Mouse (Mus musculus): ENCODE measurements around the gene Cd80.
"Not testable (repeated sequence)": the region's sequence is repeated elsewhere in the genome, so short reads cannot be mapped to it uniquely, and the experiment has no call there.

The Cd80 gene

GRCm38 (mm10) chr16:38455511-38456418 is at the start of gene Cd80:
TSS of gene Cd80 (plus strand) at chr16:38455561.
- no peak for DNase-seq (ENCODE audit: low spot score in 2 of 2)

- no peak for DNase-seq (ENCODE audit: low spot score in 2 of 2)
Observed at GRCm38 (mm10) chr16:38406293-38406692, 49.1 kb upstream of the Cd80 start.

- DNase-seq (ENCODE audit: low spot score in 2 of 2): peak; percentile 23 to 28
Observed at GRCm38 (mm10) chr16:38406708-38407107, 48.7 kb upstream of the Cd80 start.

DNA sequence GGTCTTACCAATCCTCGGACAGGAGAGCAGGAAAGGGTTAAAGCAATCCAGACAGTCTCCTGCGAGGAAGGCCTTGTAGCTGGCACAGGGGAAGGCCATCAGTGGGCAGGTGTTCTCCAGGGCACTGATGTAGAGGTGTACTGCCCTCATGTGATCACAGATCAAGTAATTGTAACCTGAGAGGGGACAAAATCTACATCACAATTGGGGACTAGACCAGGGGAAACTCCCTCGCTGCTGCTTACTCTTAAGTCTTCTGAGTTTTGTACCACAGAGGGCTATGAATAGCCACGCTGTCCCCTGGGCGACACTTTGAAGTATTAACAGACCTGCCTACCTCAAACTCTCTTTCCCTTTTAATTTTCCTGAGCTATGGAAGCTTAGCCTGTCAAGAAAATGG is 47.8 kb upstream of the Cd80 start:
- DNase-seq (ENCODE audit: low spot score in 2 of 2): peak; percentile 23 to 32

DNA sequence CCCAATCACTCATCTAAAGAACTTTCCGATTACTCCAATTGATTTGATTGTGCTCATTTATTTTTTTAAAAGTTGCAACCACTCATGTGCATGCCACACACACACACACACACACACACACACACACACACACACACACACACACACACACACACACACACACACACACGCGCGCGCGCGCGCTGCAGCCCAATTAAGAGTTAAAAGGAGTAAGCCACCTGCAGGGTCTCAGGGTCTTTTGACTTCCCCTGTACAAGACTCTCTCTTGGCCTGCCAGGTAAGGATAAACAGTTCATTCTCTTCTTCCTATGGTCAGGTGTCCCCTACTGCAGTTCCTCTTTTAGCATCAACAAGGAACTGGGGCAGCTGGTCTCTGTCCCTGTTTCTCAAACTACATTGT is 46.9 kb upstream of the Cd80 start:
- DNase-seq (ENCODE audit: low spot score in 2 of 2): no peak

- DNase-seq (ENCODE audit: low spot score in 2 of 2): no peak
Observed at GRCm38 (mm10) chr16:38414953-38415352, 40.4 kb upstream of the Cd80 start.

DNA sequence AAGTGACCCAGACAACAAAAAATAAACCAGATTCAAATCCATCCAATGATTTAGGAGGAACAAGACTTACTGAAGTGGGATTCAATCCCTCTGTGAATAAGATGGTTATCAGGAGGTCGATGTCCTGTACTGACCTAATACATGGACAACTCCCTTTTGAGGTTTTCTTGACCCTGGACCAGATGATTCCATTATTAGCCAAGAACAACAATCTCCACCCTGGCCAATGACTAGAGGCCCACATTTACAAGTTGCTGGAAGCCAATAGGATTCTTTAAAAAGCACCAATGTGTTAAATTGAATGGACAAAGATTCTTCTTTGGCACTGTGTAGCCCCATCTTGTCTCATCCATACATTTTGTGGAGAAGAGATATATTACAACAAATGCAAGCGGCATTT is 30.0 kb upstream of the Cd80 start:
- DNase-seq (ENCODE audit: low spot score in 2 of 2): no peak

GRCm38 (mm10) chr16:38425799-38426198 is 29.6 kb upstream of the Cd80 start:
- DNase-seq (ENCODE audit: low spot score in 2 of 2): no peak

GRCm38 (mm10) chr16:38431446-38432185 is 23.7 kb upstream of the Cd80 start:
- no peak for DNase-seq (ENCODE audit: low spot score in 2 of 2)

- no peak for DNase-seq (ENCODE audit: low spot score in 2 of 2)
Observed at GRCm38 (mm10) chr16:38432498-38433425, 22.6 kb upstream of the Cd80 start, which contains the start of gene Pla1a. TSS of gene Pla1a (minus strand) at chr16:38433145.

- no peak for DNase-seq (ENCODE audit: low spot score in 2 of 2)
Observed at GRCm38 (mm10) chr16:38433514-38433913, 21.8 kb upstream of the Cd80 start.

DNA sequence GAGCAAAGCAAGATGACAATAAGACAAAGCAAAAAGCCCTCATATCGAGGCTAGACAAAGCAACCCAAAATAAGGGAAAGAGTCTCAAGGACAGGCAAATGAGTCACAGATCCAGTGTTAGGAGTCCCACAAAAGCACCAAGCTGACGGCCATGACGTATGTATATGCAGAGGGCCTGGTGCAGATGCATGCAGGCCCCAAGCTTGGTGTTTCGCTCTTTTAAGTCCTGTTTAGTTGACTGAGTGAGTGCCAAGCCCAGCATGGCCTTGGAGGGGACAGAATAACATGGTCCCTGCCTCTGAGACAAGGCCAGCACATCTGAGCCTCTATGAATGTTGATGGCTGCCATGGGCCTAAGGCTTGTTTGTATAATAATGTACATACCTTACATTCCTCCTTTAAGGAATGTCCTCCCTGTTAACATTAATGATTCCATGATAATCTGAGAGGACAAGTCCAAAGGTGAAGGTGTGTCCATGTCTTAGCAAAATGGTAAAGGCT is 21.0 kb upstream of the Cd80 start:
- no peak for DNase-seq (ENCODE audit: low spot score in 2 of 2)

DNA sequence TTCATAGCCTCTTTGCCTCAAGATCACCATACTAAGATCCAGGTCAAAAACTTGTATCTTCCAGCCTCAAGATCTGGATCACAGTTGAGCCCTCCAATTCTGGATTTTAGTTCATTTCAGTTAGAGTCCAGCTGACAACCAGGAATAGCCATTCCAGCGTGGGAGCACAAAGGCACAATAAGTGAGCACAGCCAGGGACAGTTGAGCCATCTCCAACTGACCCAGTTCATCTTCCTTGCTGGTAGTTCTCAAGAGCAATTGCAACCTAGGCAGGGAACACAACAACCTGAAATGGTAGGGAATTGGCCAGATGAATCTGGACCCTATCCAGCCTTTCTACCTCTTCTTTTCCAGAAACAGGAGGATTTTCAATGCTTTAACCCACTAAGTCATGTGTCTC is 16.2 kb upstream of the Cd80 start:
- DNase-seq (ENCODE audit: low spot score in 2 of 2): no peak

DNA sequence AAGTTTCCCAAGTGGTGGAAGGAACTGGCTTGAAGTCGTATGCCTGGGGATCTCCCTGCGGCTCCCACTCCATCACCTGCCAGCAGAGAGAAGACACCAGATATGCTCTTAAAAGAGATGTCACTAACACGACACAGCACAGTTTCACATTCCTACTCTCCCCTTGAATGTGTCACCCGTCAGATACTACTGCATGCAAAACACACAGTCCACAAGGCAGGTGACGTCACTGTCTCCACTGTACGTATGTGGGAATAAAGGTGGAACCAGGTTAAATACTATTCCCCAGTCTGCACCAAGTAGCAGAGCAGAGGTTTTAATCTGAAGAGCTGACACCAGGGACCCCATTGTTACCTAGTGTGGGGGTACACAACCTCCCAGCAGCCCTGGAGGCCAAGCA is 15.0 kb upstream of the Cd80 start:
- no peak for DNase-seq (ENCODE audit: low spot score in 2 of 2)

DNA sequence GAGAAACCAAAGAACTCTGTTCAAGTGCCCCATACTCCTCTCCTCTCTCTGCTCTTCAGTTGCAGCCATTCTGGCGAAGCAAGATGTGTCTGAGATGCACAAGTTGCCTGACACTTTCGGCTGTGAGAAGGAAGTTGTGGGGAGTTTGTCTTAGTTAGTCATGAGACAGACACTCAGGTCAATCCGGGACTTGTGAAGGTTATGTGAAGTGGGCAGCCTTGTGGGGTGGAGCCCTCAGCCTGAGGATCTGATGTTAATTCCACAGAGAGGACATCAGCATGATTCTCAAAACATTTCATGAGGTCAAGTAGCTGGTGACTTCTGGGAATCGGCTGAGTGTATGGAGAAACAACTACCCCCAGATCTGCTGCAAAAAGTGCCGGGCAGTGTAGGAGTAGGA is 13.8 kb upstream of the Cd80 start:
- DNase-seq (ENCODE audit: low spot score in 2 of 2): no peak

GRCm38 (mm10) chr16:38442216-38442615 is 13.1 kb upstream of the Cd80 start:
- no peak for DNase-seq (ENCODE audit: low spot score in 2 of 2)

DNA sequence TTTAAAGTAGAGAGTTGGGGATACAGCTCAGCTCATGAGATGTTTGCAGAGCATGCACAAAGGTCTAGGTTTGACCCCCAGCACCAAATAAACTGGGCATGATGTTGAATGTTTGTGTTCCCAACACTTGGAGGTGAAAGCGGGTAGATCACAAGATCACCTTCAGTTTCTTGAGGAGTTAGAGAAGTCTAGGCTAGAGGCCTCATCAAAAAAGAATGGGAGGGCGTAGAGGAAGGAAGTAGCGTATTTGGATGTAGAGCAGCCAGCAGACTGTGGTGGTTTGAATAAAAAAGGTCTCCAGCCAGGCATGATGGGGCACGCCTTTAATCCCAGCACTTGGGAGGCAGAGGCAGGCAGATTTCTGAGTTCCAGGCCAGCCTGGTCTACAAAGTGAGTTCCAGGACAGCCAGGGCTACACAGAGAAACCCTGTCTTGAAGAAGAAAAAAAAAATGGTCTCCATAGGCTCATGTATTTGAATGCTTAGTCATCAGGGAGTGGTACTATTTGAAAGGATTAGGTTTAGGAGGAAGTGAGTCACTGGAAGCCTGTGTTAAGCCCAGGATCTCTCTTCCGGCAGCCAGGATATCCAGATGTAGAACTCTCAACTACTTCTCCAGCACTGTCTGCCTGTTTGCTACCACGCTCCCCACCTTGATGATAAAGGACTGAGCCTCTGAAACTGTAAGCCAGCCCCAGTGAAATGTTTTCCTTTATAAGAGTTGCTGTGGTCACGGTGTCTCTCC is 11.5 kb upstream of the Cd80 start:
- no peak for DNase-seq (ENCODE audit: low spot score in 2 of 2)

DNA sequence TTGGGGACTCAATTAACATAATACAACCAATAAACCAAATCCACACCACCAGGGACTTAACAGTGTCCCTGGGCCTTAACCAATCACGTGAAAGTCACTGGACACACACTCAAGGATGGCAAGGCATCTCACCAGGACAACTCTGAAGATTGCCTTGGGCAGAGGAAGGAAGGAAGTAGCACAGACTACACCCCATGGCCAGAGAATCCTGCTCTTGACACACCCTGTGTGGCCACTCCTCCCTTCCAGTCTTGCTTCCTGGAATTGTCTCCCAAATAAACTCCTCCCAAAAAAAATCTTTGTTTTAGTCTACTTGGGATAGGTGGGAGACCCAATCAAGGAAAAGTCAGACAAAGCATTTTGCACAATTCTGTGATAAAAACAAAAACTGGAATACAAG is 10.3 kb upstream of the Cd80 start:
- DNase-seq (ENCODE audit: low spot score in 2 of 2): no peak

GRCm38 (mm10) chr16:38445576-38445975 is 9.8 kb upstream of the Cd80 start:
- no peak for DNase-seq (ENCODE audit: low spot score in 2 of 2)

DNA sequence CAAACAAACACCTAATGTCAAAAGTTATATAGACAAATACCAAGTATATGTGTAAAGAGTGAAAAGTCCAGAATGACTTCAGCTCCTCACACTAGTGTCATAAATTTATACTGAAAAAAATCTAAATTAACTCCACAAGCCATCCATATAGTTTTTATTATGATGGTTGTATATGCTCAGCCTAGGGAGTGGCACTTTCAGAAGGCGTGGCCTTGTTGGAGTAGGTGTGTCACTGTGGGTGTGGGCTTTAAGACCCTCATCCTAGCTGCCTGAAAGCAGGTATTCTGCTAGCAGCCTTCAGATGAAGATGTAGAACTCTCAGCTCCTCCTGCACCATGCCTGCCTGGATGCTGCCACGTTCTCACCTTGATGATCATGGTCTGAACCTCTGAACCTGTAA is 9.2 kb upstream of the Cd80 start:
- DNase-seq (ENCODE audit: low spot score in 2 of 2): not testable (repeated sequence)

GRCm38 (mm10) chr16:38447366-38447765 is 8.0 kb upstream of the Cd80 start:
- no peak for DNase-seq (ENCODE audit: low spot score in 2 of 2)

Data from spleen, postnatal 36 days (tissue).